In the genomic region with DNA sequence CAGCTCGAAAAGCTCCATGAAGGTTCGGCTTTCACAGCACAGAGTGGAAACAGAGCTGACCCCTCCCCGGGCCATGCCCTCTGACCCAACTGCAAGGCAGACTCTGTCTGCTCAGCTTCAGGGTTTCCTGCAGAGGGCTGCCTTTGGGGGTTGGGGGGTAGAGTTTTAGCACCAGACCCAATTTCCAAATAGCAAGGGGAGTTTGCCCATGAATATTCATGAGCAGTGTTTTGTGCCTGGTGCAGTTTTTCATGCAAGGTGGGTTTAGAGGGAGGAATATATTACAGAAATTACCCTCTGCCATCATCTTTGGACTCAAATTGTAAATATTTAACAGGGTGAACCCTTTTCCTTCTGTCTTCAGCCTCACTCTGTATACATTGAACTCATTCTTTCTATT, we compare ENCODE assay signal across 10 mouse cellular contexts. TPM values are rescaled to one million over a fixed set of nuclear protein-coding genes. Genes with fewer than 3 reads are reported as not detected.
DNase-seq lines count a peak whose midpoint lies in the region; ATAC-seq lines count a peak whose summit lies in the region.
"Had no signal": no experiment of that assay in that cellular context is flagged by ENCODE, and none has a peak within 500 bp of the region (broad histone marks: within the 10 kb centered on the region; RNA-seq: fewer than 3 reads in every experiment).

No protein-coding gene starts in this region.

- peak; percentile 81 for DNase-seq in embryo, embryonic 9.5 days (ENCODE audit: extremely low spot score)
- peak; percentile 40 to 55 for DNase-seq in kidney, postnatal 25 days
- DNase-seq in layer of hippocampus, adult 9-11 months, result no peak
- no peak for DNase-seq in layer of hippocampus, adult 11-12 months (ENCODE audit: low spot score)
- DNase-seq in right cerebral cortex, postnatal 14 days, result no peak
- DNase-seq in cerebellum, adult 8-10 months, result no peak
- DNase-seq: cerebellum, postnatal 36 days; lung, postnatal 10 days had no signal

- H3K36me3 ChIP-seq in forebrain, embryonic 15.5 days, result no peaks in the 10 kb centered on the region
- H3K36me3 ChIP-seq in midbrain, embryonic 13.5 days, result no peaks in the 10 kb centered on the region

- no peaks in the 10 kb centered on the region for H3K27me3 ChIP-seq in forebrain, embryonic 15.5 days
- no peaks in the 10 kb centered on the region for H3K27me3 ChIP-seq in midbrain, embryonic 13.5 days

- no peak overlapping the region for H3K4me2 ChIP-seq in forebrain, embryonic 15.5 days (replicated peaks)
- no peak overlapping the region for H3K4me2 ChIP-seq in midbrain, embryonic 13.5 days (replicated peaks)

- 14% methylated on average over 3 of the region's 3 CpGs for WGBS in forebrain, embryonic 15.5 days
- 14% methylated on average over 3 of the region's 3 CpGs for WGBS in midbrain, embryonic 13.5 days

- no peak overlapping the region for H3K9ac ChIP-seq in forebrain, embryonic 15.5 days (replicated peaks)
- no peak overlapping the region for H3K9ac ChIP-seq in midbrain, embryonic 13.5 days (replicated peaks)

- no peaks in the 10 kb centered on the region for H3K9me3 ChIP-seq in forebrain, embryonic 15.5 days
- H3K9me3 ChIP-seq in midbrain, embryonic 13.5 days, result no peaks in the 10 kb centered on the region

- no peak overlapping the region for H3K4me3 ChIP-seq in forebrain, embryonic 15.5 days
- no peak overlapping the region for H3K4me3 ChIP-seq in midbrain, embryonic 13.5 days (replicated peaks)

- H3K27ac ChIP-seq in forebrain, embryonic 15.5 days (replicated peaks), result peak overlapping the region; percentile 57
- H3K27ac ChIP-seq in midbrain, embryonic 13.5 days, result peak overlapping the region; percentile 62; the same call in 1 of the 2 replicates

- peak; percentile 44; the same call in 1 of the 2 replicates for ATAC-seq in forebrain, embryonic 15.5 days (replicated peaks)
- peak; percentile 62; the same call in 1 of the 2 replicates for ATAC-seq in midbrain, embryonic 13.5 days

- peaks cover 14% of the 10 kb centered on the region for H3K4me1 ChIP-seq in forebrain, embryonic 15.5 days
- H3K4me1 ChIP-seq in midbrain, embryonic 13.5 days (replicated peaks), result peaks cover 20% of the 10 kb centered on the region

RNA-seq across cellular contexts. Expression of a gene that starts 44.3 kb away (rescaled TPM):
- polyA plus RNA-seq in forebrain, embryonic 15.5 days (2015; fragmentation: Nextera tagmentation; extraction: Ambion mirVana), result 3.5 and 4.2 TPM in 2 replicates
- 2.7 and 4.0 TPM in 2 replicates for polyA plus RNA-seq in midbrain, embryonic 13.5 days (2015; fragmentation: Nextera tagmentation; extraction: Ambion mirVana)

Comparison
In these comparisons a context has a peak if more than half of its experiments do, and no peak if none do; other contexts are left out.
1. DNase-seq: peak in embryo, embryonic 9.5 days (single experiment) and kidney, postnatal 25 days (2 of 2); none in layer of hippocampus, adult 9-11 months (single experiment), layer of hippocampus, adult 11-12 months (single experiment), right cerebral cortex, postnatal 14 days (single experiment) and cerebellum, adult 8-10 months (single experiment).